ENCODE assay signal across 28 mouse cellular contexts in genomic region chr6:32699811-32700210, GRCm38 (mm10).
DNase-seq lines count a peak whose midpoint lies in the region; ATAC-seq and TF ChIP-seq lines count a peak whose summit lies in the region.
"Had no signal": no experiment of that assay in that cellular context is flagged by ENCODE, and none has a peak within 500 bp of the region (broad histone marks: within the 10 kb centered on the region; RNA-seq: fewer than 3 reads in every experiment).

No protein-coding gene starts in this region.

- H3K9me3 ChIP-seq in forebrain, embryonic 15.5 days, result no peaks in the 10 kb centered on the region
- H3K9me3 ChIP-seq: embryonic facial prominence, embryonic 12.5 days; embryonic facial prominence, embryonic 15.5 days; forebrain, embryonic 12.5 days; G1E; heart, embryonic 10.5 days; heart, embryonic 13.5 days; hindbrain, embryonic 12.5 days; hindbrain, embryonic 15.5 days had no signal

- 93% methylated on average over 1 of the region's 1 CpGs for WGBS in forebrain, embryonic 15.5 days

- TF ChIP-seq CTCF in layer of hippocampus, adult 2 months (conservative IDR thresholded peaks at IDR 0.05), result no peak

- H3K4me1 ChIP-seq in forebrain, embryonic 15.5 days, result peaks cover 4% of the 10 kb centered on the region; the same call in 1 of the 2 replicates
- H3K4me1 ChIP-seq: embryonic facial prominence, embryonic 12.5 days; embryonic facial prominence, embryonic 15.5 days; forebrain, embryonic 12.5 days; heart, embryonic 10.5 days; heart, embryonic 13.5 days; hindbrain, embryonic 12.5 days; hindbrain, embryonic 15.5 days had no signal

- no peak overlapping the region for H3K4me2 ChIP-seq in forebrain, embryonic 15.5 days (replicated peaks)
- H3K4me2 ChIP-seq: embryonic facial prominence, embryonic 12.5 days; embryonic facial prominence, embryonic 15.5 days; forebrain, embryonic 12.5 days; heart, embryonic 13.5 days; hindbrain, embryonic 12.5 days; hindbrain, embryonic 15.5 days had no signal

- no peaks in the 10 kb centered on the region for H3K27me3 ChIP-seq in forebrain, embryonic 15.5 days
- H3K27me3 ChIP-seq: embryonic facial prominence, embryonic 12.5 days; embryonic facial prominence, embryonic 15.5 days; forebrain, embryonic 12.5 days; heart, embryonic 13.5 days; hindbrain, embryonic 12.5 days; hindbrain, embryonic 15.5 days; Patski had no signal

- peak overlapping the region; percentile 79; the same call in 1 of the 2 replicates for H3K27ac ChIP-seq in layer of hippocampus, adult 2 months
- no peak overlapping the region for H3K27ac ChIP-seq in forebrain, embryonic 15.5 days (replicated peaks)
- H3K27ac ChIP-seq: embryonic facial prominence, embryonic 12.5 days; embryonic facial prominence, embryonic 15.5 days; forebrain, embryonic 12.5 days; heart, adult 2 months; heart, embryonic 10.5 days; heart, embryonic 13.5 days; hindbrain, embryonic 12.5 days; hindbrain, embryonic 15.5 days had no signal

- ATAC-seq in forebrain, embryonic 15.5 days (replicated peaks), result no peak
- ATAC-seq: forebrain, embryonic 16.5 days; intestine, postnatal 0 days; Patski had no signal

- H3K4me3 ChIP-seq in layer of hippocampus, adult 2 months, result no peak overlapping the region
- H3K4me3 ChIP-seq in forebrain, embryonic 15.5 days, result no peak overlapping the region
- H3K4me3 ChIP-seq: embryonic facial prominence, embryonic 12.5 days; embryonic facial prominence, embryonic 15.5 days; erythroblast, embryonic 14.5 days; forebrain, embryonic 12.5 days; heart, adult 2 months; heart, embryonic 10.5 days; heart, embryonic 13.5 days; hindbrain, embryonic 12.5 days; hindbrain, embryonic 15.5 days had no signal

- no peak for DNase-seq in layer of hippocampus, adult 2 months (ENCODE audit: low spot score in 2 of 2)
- DNase-seq in layer of hippocampus, adult 8-10 months (ENCODE audit: low spot score in 2 of 2), result no peak
- peak; percentile 57 for DNase-seq in MN1 (ENCODE audit: low spot score)
- peak; percentile 49 for DNase-seq in brain, adult 2 months (ENCODE audit: low read depth, low spot score)
- DNase-seq in thymus, postnatal 25 days, result no peak
- no peak for DNase-seq in cerebellum, postnatal 14 days
- DNase-seq: adrenal gland, postnatal 10 days; adrenal gland, postnatal 36 days; cerebellum, adult 11-12 months; cerebellum, adult 8-10 months; cerebellum, postnatal 10 days; gastrocnemius, postnatal 25 days; heart, adult 2 months; heart, postnatal 14 days; kidney, adult 2 months had no signal

- H3K36me3 ChIP-seq in forebrain, embryonic 15.5 days, result no peaks in the 10 kb centered on the region
- H3K36me3 ChIP-seq: embryonic facial prominence, embryonic 12.5 days; embryonic facial prominence, embryonic 15.5 days; forebrain, embryonic 12.5 days; G1E; heart, embryonic 10.5 days; heart, embryonic 13.5 days; hindbrain, embryonic 12.5 days; hindbrain, embryonic 15.5 days had no signal

- H3K9ac ChIP-seq in forebrain, embryonic 15.5 days (replicated peaks), result no peak overlapping the region
- H3K9ac ChIP-seq: embryonic facial prominence, embryonic 12.5 days; embryonic facial prominence, embryonic 15.5 days; forebrain, embryonic 12.5 days; heart, embryonic 13.5 days; hindbrain, embryonic 12.5 days; hindbrain, embryonic 15.5 days had no signal

Comparison
In these comparisons a context has a peak if more than half of its experiments do, and no peak if none do; other contexts are left out.
1. DNase-seq: peak in MN1 (single experiment) and brain, adult 2 months (single experiment); none in layer of hippocampus, adult 2 months (0 of 2), layer of hippocampus, adult 8-10 months (0 of 2), thymus, postnatal 25 days (single experiment) and cerebellum, postnatal 14 days (0 of 2).